Mouse (Mus musculus) megakaryocyte, embryonic 14.5 days (primary cell): ENCODE results near the gene Lgals4. TPM values are rescaled to one million over a fixed set of nuclear protein-coding genes. Genes with fewer than 3 reads are reported as not detected.

Source experiments
- H3K27me3 ChIP-seq: replicated peaks from 2 replicates; pipeline ENCODE3; 2012; ENCODE audit warnings: inconsistent platforms
- H3K36me3 ChIP-seq: replicated peaks from 2 replicates; pipeline ENCODE3; 2012; ENCODE audit warnings: low read length, inconsistent platforms, mixed read lengths
- H3K4me1 ChIP-seq: 2 replicates; pipeline ENCODE4 v1.6.1; 2012; ENCODE audit warnings: inconsistent platforms
- H3K4me3 ChIP-seq: replicated peaks from 2 replicates; pipeline ENCODE3; 2012; ENCODE audit warnings: moderate library complexity, mild to moderate bottlenecking, inconsistent platforms
- H3K9me3 ChIP-seq: 2 replicates; pipeline ENCODE4 v1.6.1; 2012; ENCODE audit warnings: inconsistent platforms
- FLI1 ChIP-seq: IDR thresholded peaks from 2 replicates; pipeline ENCODE4 v1.6.1; 2012; ENCODE audit warnings: low read length, inconsistent platforms, mixed read lengths
- GATA1 ChIP-seq: IDR thresholded peaks from 3 replicates; pipeline ENCODE4 v1.6.1; 2012; ENCODE audit warnings: mixed read lengths, low read length, inconsistent platforms, borderline replicate concordance
- polyA plus RNA-seq: library from polyadenylated mRNA; stranded (reverse); fragments of >175 nt; gene quantifications from 2 replicates; pipeline ENCODE4 v1.2.3, GENCODE M21; 2012; ENCODE audit warnings: low replicate concordance; ENCODE audit not compliant: insufficient read depth

Lgals4 gene
- 1.3 TPM in 1 of 2 replicates, not detected in the other for polyA plus RNA-seq

- TF ChIP-seq FLI1 (no peak), GATA1 (no peak)
- Histone ChIP-seq H3K36me3 (peaks cover 69% of the 10 kb centered on the region), H3K4me1 (peaks cover 45% of the 10 kb centered on the region), H3K4me3 (no peak within 1 kb of the TSS), H3K9me3 (no peaks in the 10 kb centered on the region), H3K27me3 (no peaks in the 10 kb centered on the region)
Observed at GRCm38 (mm10) chr7:28833723-28834347, at the start of gene Lgals4. Gene Lgals4, plus strand, starts transcription at chr7:28833854.

DNA sequence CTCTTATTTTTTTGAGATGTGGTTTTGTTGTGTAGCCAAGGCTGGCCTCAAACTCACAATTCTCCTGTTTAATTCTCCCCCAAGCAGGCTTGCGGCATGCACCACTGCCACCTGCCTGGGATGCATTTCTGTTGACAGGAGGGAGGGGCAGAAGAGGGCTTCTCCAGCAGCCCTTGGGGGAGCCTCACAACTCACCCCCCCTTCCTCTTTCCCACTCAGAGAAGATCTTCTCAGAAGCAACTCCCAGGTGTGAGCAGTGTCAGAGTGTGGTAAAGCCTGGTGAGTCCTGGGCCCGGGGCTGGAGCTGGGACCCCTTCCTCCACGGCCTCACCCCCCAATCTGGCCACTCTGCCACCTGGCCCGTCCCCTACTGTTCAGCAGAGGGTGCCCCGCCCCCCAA lies 48.5 kb upstream of the Lgals4 start:
- Histone ChIP-seq H3K4me1 (peaks cover 80% of the 10 kb centered on the region), H3K4me3 (no peak overlapping the region), H3K9me3 (no peaks in the 10 kb centered on the region), H3K36me3 (peaks cover 82% of the 10 kb centered on the region), H3K27me3 (no peaks in the 10 kb centered on the region)
- TF ChIP-seq GATA1 (no peak), FLI1 (no peak)

GRCm38 (mm10) chr7:28787884-28788283 lies 45.8 kb upstream of the Lgals4 start:
- Histone ChIP-seq H3K4me1 (peaks cover 77% of the 10 kb centered on the region), H3K36me3 (peaks cover 68% of the 10 kb centered on the region), H3K4me3 (no peak overlapping the region), H3K27me3 (no peaks in the 10 kb centered on the region), H3K9me3 (no peaks in the 10 kb centered on the region)
- TF ChIP-seq FLI1 (no peak), GATA1 (no peak)

DNA sequence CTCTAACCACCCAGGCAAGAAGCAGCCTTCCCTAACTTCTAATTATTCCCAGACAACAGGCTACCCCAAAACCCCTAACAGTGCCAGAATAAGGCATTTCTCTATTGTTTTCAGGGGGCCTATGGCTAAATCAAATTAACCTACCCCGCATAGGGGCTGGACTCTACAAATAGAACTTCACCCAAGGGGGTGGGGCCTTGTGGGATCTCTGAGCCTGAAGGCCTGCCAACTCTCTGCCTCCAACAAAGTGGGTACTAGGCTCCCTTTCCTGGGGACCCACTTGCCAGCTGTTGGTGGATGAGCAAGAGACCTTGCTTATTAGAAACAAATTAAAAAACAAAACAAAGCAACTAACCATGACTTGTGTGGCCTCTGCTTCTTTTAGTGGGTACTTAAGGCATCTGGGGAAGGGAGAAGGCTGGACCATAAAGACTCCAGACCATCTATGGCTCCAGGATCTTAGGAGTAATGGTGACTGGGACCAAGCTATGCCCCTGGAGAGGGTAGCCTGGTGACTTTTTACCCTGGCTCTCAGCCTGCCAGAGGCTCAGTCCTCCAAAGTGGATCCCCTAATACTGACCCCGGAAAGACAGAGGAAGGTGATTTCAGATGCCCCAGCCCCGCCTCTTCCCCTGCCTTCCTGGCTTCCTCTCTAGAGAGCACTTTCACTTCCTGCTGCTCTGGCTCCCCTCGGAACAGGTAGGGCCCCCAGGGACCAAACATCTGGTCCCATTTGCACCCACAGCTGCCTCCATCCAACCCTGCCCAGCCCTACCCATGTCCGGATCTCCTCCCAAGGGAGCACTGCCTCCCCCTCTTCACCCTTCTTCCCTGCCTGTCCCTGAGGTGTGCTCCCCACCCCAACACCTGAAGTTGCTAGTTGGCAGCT lies 45.1 kb upstream of the Lgals4 start, which contains the start of gene Rinl:
Rinl (plus strand) TSS at position 663 of the 889 bp plus-strand sequence.
- H3K4me3 ChIP-seq = peak within 1 kb of the TSS; percentile 88
- TF ChIP-seq GATA1 (no peak), FLI1 (no peak)
- peaks cover 72% of the 10 kb centered on the region for H3K4me1 ChIP-seq
- peaks cover 62% of the 10 kb centered on the region for H3K36me3 ChIP-seq
- no peaks in the 10 kb centered on the region for H3K27me3 ChIP-seq
- no peaks in the 10 kb centered on the region for H3K9me3 ChIP-seq

- H3K9me3 ChIP-seq = no peaks in the 10 kb centered on the region
- no peaks in the 10 kb centered on the region for H3K27me3 ChIP-seq
- peaks cover 66% of the 10 kb centered on the region for H3K4me1 ChIP-seq
- peaks cover 55% of the 10 kb centered on the region for H3K36me3 ChIP-seq
- H3K4me3 ChIP-seq = peak overlapping the region; percentile 88
- no peak for TF ChIP-seq FLI1
- TF ChIP-seq GATA1 = no peak
Observed at GRCm38 (mm10) chr7:28789235-28789634, 44.4 kb upstream of the Lgals4 start.

GRCm38 (mm10) chr7:28790066-28790806 lies 43.4 kb upstream of the Lgals4 start:
- H3K4me1 ChIP-seq = peaks cover 62% of the 10 kb centered on the region
- no peak overlapping the region for H3K4me3 ChIP-seq
- H3K9me3 ChIP-seq = no peaks in the 10 kb centered on the region
- TF ChIP-seq GATA1 (no peak), FLI1 (no peak)
- H3K36me3 ChIP-seq = peaks cover 45% of the 10 kb centered on the region
- H3K27me3 ChIP-seq = no peaks in the 10 kb centered on the region

GRCm38 (mm10) chr7:28791706-28792105 lies 41.9 kb upstream of the Lgals4 start:
- H3K36me3 ChIP-seq = peaks cover 33% of the 10 kb centered on the region
- H3K4me3 ChIP-seq = no peak overlapping the region
- H3K4me1 ChIP-seq = peaks cover 72% of the 10 kb centered on the region
- H3K9me3 ChIP-seq = no peaks in the 10 kb centered on the region
- TF ChIP-seq GATA1 (no peak), FLI1 (no peak)
- H3K27me3 ChIP-seq = no peaks in the 10 kb centered on the region

DNA sequence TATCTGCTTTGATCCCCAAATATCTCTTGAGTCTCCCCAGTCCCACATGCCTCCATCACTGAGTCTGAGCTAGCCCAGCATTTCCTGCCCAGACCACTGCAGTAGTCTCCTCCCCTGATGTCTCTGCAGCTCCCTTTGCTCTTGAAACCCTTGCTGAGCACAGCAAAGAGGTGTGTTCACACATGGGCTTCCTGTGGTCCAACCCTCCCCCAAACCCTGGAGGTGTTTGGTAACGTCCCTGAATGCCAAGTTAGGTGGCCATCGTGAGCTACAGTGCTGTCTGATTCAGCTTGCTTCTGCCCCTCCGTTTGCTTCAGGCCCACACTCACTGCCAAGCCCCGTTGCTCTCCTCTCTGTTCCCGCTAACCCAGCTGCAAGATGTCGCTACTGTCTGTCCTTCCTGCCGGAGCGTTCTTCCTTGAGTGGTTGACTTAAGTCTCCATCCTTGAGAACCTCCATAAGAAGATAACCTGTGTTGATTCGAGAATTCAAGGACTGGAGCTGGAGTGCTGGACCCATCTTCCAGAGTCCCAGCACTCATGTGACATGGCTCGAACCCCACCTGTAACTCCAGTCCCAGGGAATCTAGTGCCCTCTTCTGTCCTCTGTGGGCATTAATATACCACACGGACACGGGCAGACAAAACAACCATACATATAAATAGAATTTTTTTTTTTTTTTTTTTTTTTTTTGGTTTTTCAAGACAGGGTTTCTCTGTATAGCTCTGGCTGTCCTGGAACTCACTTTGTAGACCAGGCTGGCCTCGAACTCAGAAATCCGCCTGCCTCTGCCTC lies 41.1 kb upstream of the Lgals4 start:
- TF ChIP-seq FLI1 (no peak), GATA1 (no peak)
- no peak overlapping the region for H3K4me3 ChIP-seq
- H3K36me3 ChIP-seq = peaks cover 25% of the 10 kb centered on the region
- H3K4me1 ChIP-seq = peaks cover 78% of the 10 kb centered on the region
- H3K27me3 ChIP-seq = no peaks in the 10 kb centered on the region
- no peaks in the 10 kb centered on the region for H3K9me3 ChIP-seq

GRCm38 (mm10) chr7:28793834-28794233 lies 39.8 kb upstream of the Lgals4 start:
- TF ChIP-seq FLI1 (no peak), GATA1 (no peak)
- H3K4me3 ChIP-seq = no peak overlapping the region
- no peaks in the 10 kb centered on the region for H3K9me3 ChIP-seq
- H3K36me3 ChIP-seq = peaks cover 25% of the 10 kb centered on the region
- peaks cover 78% of the 10 kb centered on the region for H3K4me1 ChIP-seq
- no peaks in the 10 kb centered on the region for H3K27me3 ChIP-seq
